Mouse (Mus musculus) forelimb bud, embryonic 11.5 days (tissue): ENCODE measurements around the gene Ajm1.

Source experiments
- DNase-seq: peaks from one replicate; pipeline ENCODE4 v3.0.0-alpha.2; 2012; ENCODE audit warnings: low read depth, low spot score

Gene Ajm1

DNA sequence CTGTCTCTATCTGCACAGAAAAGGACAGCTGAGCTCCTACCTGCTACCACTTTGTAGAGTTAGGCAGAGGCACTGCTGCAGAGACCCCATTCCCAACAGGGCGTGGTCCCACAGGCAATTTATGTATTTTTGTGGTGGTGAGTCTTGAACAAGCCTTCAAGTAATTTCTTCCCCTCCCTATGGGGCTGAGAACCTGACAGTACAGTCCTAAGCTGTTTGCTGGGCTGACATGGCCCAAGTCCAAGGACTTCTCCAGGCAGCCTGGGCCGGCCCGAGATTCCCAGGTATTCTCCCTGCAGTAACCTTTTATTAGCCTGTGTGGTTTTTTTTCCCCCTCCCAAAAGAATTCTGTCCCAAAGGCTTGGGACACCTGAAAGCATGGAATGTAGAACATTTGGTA, 2.6 kb upstream of the Ajm1 start:
- no peak for DNase-seq

DNA sequence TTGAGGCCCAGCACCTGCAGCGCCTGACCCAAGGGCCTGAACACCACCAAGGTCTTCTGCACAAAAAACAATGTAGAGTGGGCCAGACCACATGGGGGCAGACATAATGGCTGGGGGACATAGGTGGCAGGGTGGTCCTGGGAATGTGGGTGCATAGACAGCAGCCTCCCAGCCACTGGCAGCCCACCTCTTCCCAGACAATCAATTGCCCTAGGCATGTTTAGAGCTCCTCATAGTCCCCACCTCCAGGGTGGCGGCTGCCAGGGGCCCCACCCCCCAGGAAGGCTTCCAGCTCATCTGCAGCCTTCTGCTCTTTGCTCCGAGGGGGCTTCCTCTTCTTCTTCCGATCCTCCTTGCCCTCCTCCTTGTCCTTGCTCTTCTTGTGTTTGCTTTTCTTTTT, 2.0 kb upstream of the Ajm1 start:
- no peak for DNase-seq

GRCm38 (mm10) chr2:25583120-25583481, 1.5 kb upstream of the Ajm1 start:
- no peak for DNase-seq

- DNase-seq: no peak
Observed at GRCm38 (mm10) chr2:25582466-25583119, 1.0 kb upstream of the Ajm1 start.

DNA sequence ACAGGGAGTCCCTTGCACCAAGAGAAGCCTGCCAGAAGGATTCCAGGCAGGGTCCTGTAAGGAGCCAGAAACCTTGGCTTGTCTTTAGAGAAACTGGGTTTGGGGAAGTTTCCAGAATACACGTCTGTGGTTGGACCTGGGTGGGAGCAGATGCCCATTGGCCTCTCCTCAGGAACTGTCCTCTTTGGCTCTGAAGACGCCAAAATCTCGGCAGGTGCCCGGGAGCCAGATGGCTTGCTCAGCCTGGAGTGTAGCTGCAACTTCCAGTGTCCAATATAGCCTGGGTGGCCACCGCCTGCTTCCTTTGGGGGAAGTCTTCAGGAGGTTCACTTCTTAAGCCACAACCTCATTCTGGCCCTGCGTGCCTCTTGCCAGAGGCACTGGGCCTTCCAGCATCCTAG, 344 bp upstream of the Ajm1 start:
- no peak for DNase-seq

GRCm38 (mm10) chr2:25580621-25581101, 896 bp downstream of the Ajm1 start:
- DNase-seq: no peak

- DNase-seq: peak; percentile 62
Observed at GRCm38 (mm10) chr2:25579737-25580460, 1.7 kb downstream of the Ajm1 start.

GRCm38 (mm10) chr2:25578796-25579736, 2.5 kb downstream of the Ajm1 start:
- no peak for DNase-seq

GRCm38 (mm10) chr2:25577951-25578795, 3.4 kb downstream of the Ajm1 start:
- DNase-seq: no peak

- no peak for DNase-seq
Observed at GRCm38 (mm10) chr2:25576965-25577891, 4.3 kb downstream of the Ajm1 start.

- no peak for DNase-seq
Observed at GRCm38 (mm10) chr2:25576028-25576850, 5.3 kb downstream of the Ajm1 start.

DNA sequence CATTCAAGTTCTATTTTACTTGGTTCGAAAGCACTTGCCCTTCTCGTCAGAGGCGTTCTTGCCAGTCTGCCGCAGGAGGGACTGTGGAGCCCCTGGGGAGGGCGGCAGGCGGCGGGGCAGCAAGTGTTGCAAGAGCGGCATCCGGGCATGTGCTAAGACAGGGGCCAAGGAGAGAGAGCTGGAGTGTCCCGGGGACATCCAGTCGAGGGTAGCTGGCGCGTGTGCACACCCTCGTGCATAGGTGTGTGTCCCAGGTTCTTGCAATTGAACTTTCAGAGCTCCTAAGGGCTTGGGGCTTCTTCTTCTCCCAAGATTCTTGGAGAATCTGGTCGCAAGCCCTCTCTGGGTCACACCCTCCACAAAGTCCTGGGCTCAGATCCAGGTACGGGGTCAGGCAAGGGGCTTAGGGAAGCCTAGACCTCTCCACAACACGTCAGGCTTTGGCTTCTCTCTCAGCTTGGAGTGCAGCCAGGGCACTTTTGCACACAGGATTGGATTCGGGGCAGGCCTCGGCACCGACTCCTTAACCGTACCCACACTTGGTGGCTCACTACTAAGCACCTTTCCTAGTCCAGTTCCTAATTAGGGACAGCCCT, 6.0 kb downstream of the Ajm1 start:
- DNase-seq: no peak

GRCm38 (mm10) chr2:25574579-25575431, 6.8 kb downstream of the Ajm1 start, which contains the start of the genes Mamdc4 and Phpt1:
Gene Mamdc4, minus strand, starts transcription at chr2:25574845.
Gene Phpt1, minus strand, starts transcription at chr2:25575224.
- DNase-seq: peak; percentile 97

- no peak for DNase-seq
Observed at GRCm38 (mm10) chr2:25574136-25574535, 7.4 kb downstream of the Ajm1 start.

- DNase-seq: no peak
Observed at GRCm38 (mm10) chr2:25573068-25573467, 8.5 kb downstream of the Ajm1 start.

- no peak for DNase-seq
Observed at GRCm38 (mm10) chr2:25571221-25571620, 10.3 kb downstream of the Ajm1 start.

GRCm38 (mm10) chr2:25569323-25569722, 12.2 kb downstream of the Ajm1 start:
- no peak for DNase-seq
